Mouse (Mus musculus) forebrain, embryonic 15.5 days (tissue): ENCODE data around the gene Ostc. TPM values are rescaled to one million over a fixed set of nuclear protein-coding genes. Genes with fewer than 3 reads are reported as not detected.

ENCODE experiments used
- ATAC-seq: fragments of 200-750 bp; cut with Nextera tagmentation; replicated peaks from 2 replicates; pipeline ENCODE4 v1.8.0; 2017; ENCODE audit warnings: mild to moderate bottlenecking, moderate TSS enrichment, moderate library complexity
- H3K27ac ChIP-seq: fragments of 300-500 bp; sonication (generic); replicated peaks from 2 replicates; pipeline ENCODE4 v1.5.1; 2015; ENCODE audit warnings: mild to moderate bottlenecking, inconsistent platforms
- H3K27me3 ChIP-seq: fragments of 300-500 bp; sonication (generic); 2 replicates; pipeline ENCODE4 v1.6.1; 2015; ENCODE audit warnings: inconsistent platforms
- H3K36me3 ChIP-seq: fragments of 300-500 bp; sonication (generic); 2 replicates; pipeline ENCODE4 v1.6.1; 2015; ENCODE audit warnings: mild to moderate bottlenecking, inconsistent platforms
- H3K4me1 ChIP-seq: fragments of 300-500 bp; sonication (generic); 2 replicates; pipeline ENCODE4 v1.6.1; 2015; ENCODE audit warnings: inconsistent platforms
- H3K4me2 ChIP-seq: fragments of 300-500 bp; sonication (generic); replicated peaks from 2 replicates; pipeline ENCODE4 v1.6.1; 2015; ENCODE audit warnings: mild to moderate bottlenecking, inconsistent platforms
- H3K4me3 ChIP-seq: fragments of 300-500 bp; sonication (generic); 2 replicates; pipeline ENCODE4 v1.5.1; 2015; ENCODE audit warnings: mild to moderate bottlenecking, inconsistent platforms
- H3K9ac ChIP-seq: fragments of 300-500 bp; sonication (generic); replicated peaks from 2 replicates; pipeline ENCODE4 v1.6.1; 2015; ENCODE audit warnings: mild to moderate bottlenecking, inconsistent platforms
- H3K9me3 ChIP-seq: fragments of 300-500 bp; sonication (generic); 2 replicates; pipeline ENCODE4 v1.6.1; 2016; ENCODE audit warnings: inconsistent platforms
- WGBS: fragments of 180-500 bp; shearing (Covaris S2); methylation state at CpG from one replicate; pipeline ENCODE4 v1.1.7; 2015; ENCODE audit warnings: mixed read lengths; 5-methylcytosine and 5-hydroxymethylcytosine counted together
- polyA plus RNA-seq: library from polyadenylated mRNA; unstranded; fragments of >200 nt; fragmentation: Nextera tagmentation; extraction: Ambion mirVana; gene quantifications from 2 replicates; pipeline ENCODE4 v1.2.1, GENCODE M21; 2015

Ostc gene
- polyA plus RNA-seq, 1 experiment from 2014 or later = 237 TPM

- WGBS = 84% methylated on average over 4 of the region's 4 CpGs
- Histone ChIP-seq H3K27ac (no peak overlapping the region), H3K36me3 (peaks cover 52% of the 10 kb centered on the region), H3K9me3 (no peaks in the 10 kb centered on the region), H3K9ac (no peak overlapping the region), H3K4me2 (no peak overlapping the region), H3K4me3 (no peak overlapping the region), H3K4me1 (no peaks in the 10 kb centered on the region), H3K27me3 (no peaks in the 10 kb centered on the region)
- no peak for ATAC-seq
Measured at GRCm38 (mm10) chr3:130697622-130698021, 11.6 kb downstream of the Ostc start.

- Histone ChIP-seq H3K27me3 (no peaks in the 10 kb centered on the region), H3K4me2 (no peak overlapping the region), H3K9me3 (no peaks in the 10 kb centered on the region), H3K9ac (no peak overlapping the region), H3K4me1 (peaks cover 8% of the 10 kb centered on the region), H3K27ac (no peak overlapping the region), H3K4me3 (no peak overlapping the region), H3K36me3 (peaks cover 25% of the 10 kb centered on the region)
- 92% methylated on average over 7 of the region's 7 CpGs for WGBS
- ATAC-seq = no peak
Measured at GRCm38 (mm10) chr3:130694705-130695104, 14.5 kb downstream of the Ostc start.

- H3K27ac ChIP-seq = no peak overlapping the region
- no peak overlapping the region for H3K4me3 ChIP-seq
- no peaks in the 10 kb centered on the region for H3K9me3 ChIP-seq
- H3K36me3 ChIP-seq = peaks cover 20% of the 10 kb centered on the region
- H3K4me1 ChIP-seq = peaks cover 8% of the 10 kb centered on the region
- H3K9ac ChIP-seq = no peak overlapping the region
- ATAC-seq = no peak; the same call in 1 of the 2 replicates
- H3K4me2 ChIP-seq = no peak overlapping the region
- 58% methylated on average over 9 of the region's 9 CpGs for WGBS
- no peaks in the 10 kb centered on the region for H3K27me3 ChIP-seq
Measured at GRCm38 (mm10) chr3:130694041-130694593, 15.1 kb downstream of the Ostc start.

GRCm38 (mm10) chr3:130691596-130692170, 17.6 kb downstream of the Ostc start:
- Histone ChIP-seq H3K4me3 (peak overlapping the region; percentile 34), H3K36me3 (peaks cover 16% of the 10 kb centered on the region), H3K4me1 (peaks cover 8% of the 10 kb centered on the region), H3K4me2 (peak overlapping the region; percentile 53), H3K9me3 (no peaks in the 10 kb centered on the region), H3K27me3 (no peaks in the 10 kb centered on the region), H3K9ac (peak overlapping the region; percentile 36; the same call in 1 of the 2 replicates), H3K27ac (no peak overlapping the region)
- 52% methylated on average over 12 of the region's 12 CpGs for WGBS
- peak; percentile 28; the same call in 1 of the 2 replicates for ATAC-seq

- Histone ChIP-seq H3K9ac (peak overlapping the region; percentile 36; the same call in 1 of the 2 replicates), H3K4me1 (peaks cover 8% of the 10 kb centered on the region), H3K27ac (0 out of 2 replicates have a peak overlapping the region, but pooled peaks have one; percentile 17), H3K27me3 (no peaks in the 10 kb centered on the region), H3K36me3 (peaks cover 13% of the 10 kb centered on the region), H3K9me3 (no peaks in the 10 kb centered on the region), H3K4me2 (peak overlapping the region; percentile 53), H3K4me3 (peak overlapping the region; percentile 34)
- 13% methylated on average over 20 of the region's 20 CpGs for WGBS
- ATAC-seq = peak; percentile 51; the same call in 1 of the 2 replicates
Measured at GRCm38 (mm10) chr3:130690834-130691595, 18.2 kb downstream of the Ostc start.

GRCm38 (mm10) chr3:130689630-130690029, 19.6 kb downstream of the Ostc start:
- Histone ChIP-seq H3K9me3 (no peaks in the 10 kb centered on the region), H3K9ac (no peak overlapping the region), H3K36me3 (peaks cover 1% of the 10 kb centered on the region; the same call in 1 of the 2 replicates), H3K4me1 (peaks cover 8% of the 10 kb centered on the region), H3K27me3 (no peaks in the 10 kb centered on the region), H3K27ac (no peak overlapping the region), H3K4me2 (no peak overlapping the region), H3K4me3 (no peak overlapping the region)
- peak; percentile 59; the same call in 1 of the 2 replicates for ATAC-seq
- WGBS = 15% methylated on average over 12 of the region's 12 CpGs

GRCm38 (mm10) chr3:130687051-130687450, 22.2 kb downstream of the Ostc start:
- Histone ChIP-seq H3K9me3 (no peaks in the 10 kb centered on the region), H3K9ac (no peak overlapping the region), H3K4me3 (no peak overlapping the region), H3K27me3 (no peaks in the 10 kb centered on the region), H3K4me1 (peaks cover 8% of the 10 kb centered on the region), H3K4me2 (no peak overlapping the region), H3K36me3 (no peaks in the 10 kb centered on the region), H3K27ac (no peak overlapping the region)
- 92% methylated on average over 1 of the region's 1 CpGs for WGBS
- ATAC-seq = no peak

GRCm38 (mm10) chr3:130685014-130685366, 24.3 kb downstream of the Ostc start:
- Histone ChIP-seq H3K9me3 (no peaks in the 10 kb centered on the region), H3K9ac (no peak overlapping the region), H3K36me3 (no peaks in the 10 kb centered on the region), H3K27me3 (no peaks in the 10 kb centered on the region), H3K4me2 (no peak overlapping the region), H3K27ac (no peak overlapping the region), H3K4me3 (no peak overlapping the region), H3K4me1 (no peaks in the 10 kb centered on the region)
- no peak for ATAC-seq
- 84% methylated on average over 8 of the region's 8 CpGs for WGBS

GRCm38 (mm10) chr3:130684276-130685013, 24.8 kb downstream of the Ostc start:
- H3K27me3 ChIP-seq = no peaks in the 10 kb centered on the region
- H3K27ac ChIP-seq = no peak overlapping the region
- WGBS = 56% methylated on average over 9 of the region's 9 CpGs
- H3K36me3 ChIP-seq = no peaks in the 10 kb centered on the region
- no peak overlapping the region for H3K4me2 ChIP-seq
- ATAC-seq = no peak
- no peaks in the 10 kb centered on the region for H3K9me3 ChIP-seq
- H3K4me3 ChIP-seq = no peak overlapping the region
- H3K9ac ChIP-seq = no peak overlapping the region
- no peaks in the 10 kb centered on the region for H3K4me1 ChIP-seq

GRCm38 (mm10) chr3:130683836-130684235, 25.4 kb downstream of the Ostc start:
- WGBS = 76% methylated on average over 8 of the region's 8 CpGs
- no peaks in the 10 kb centered on the region for H3K9me3 ChIP-seq
- H3K4me2 ChIP-seq = no peak overlapping the region
- H3K4me1 ChIP-seq = no peaks in the 10 kb centered on the region
- no peak overlapping the region for H3K9ac ChIP-seq
- no peaks in the 10 kb centered on the region for H3K36me3 ChIP-seq
- no peak overlapping the region for H3K27ac ChIP-seq
- H3K27me3 ChIP-seq = no peaks in the 10 kb centered on the region
- no peak overlapping the region for H3K4me3 ChIP-seq
- ATAC-seq = no peak

GRCm38 (mm10) chr3:130682183-130682582, 27.1 kb downstream of the Ostc start:
- H3K27me3 ChIP-seq = no peaks in the 10 kb centered on the region
- 90% methylated on average over 9 of the region's 9 CpGs for WGBS
- no peak overlapping the region for H3K9ac ChIP-seq
- H3K4me1 ChIP-seq = no peaks in the 10 kb centered on the region
- no peak overlapping the region for H3K27ac ChIP-seq
- no peak overlapping the region for H3K4me2 ChIP-seq
- no peaks in the 10 kb centered on the region for H3K36me3 ChIP-seq
- ATAC-seq = no peak
- H3K9me3 ChIP-seq = no peaks in the 10 kb centered on the region
- no peak overlapping the region for H3K4me3 ChIP-seq

GRCm38 (mm10) chr3:130681226-130681625, 28.0 kb downstream of the Ostc start:
- Histone ChIP-seq H3K36me3 (no peaks in the 10 kb centered on the region), H3K4me1 (no peaks in the 10 kb centered on the region), H3K27me3 (no peaks in the 10 kb centered on the region), H3K4me2 (no peak overlapping the region), H3K9ac (no peak overlapping the region), H3K9me3 (no peaks in the 10 kb centered on the region), H3K4me3 (no peak overlapping the region), H3K27ac (no peak overlapping the region)
- 90% methylated on average over 2 of the region's 2 CpGs for WGBS
- no peak for ATAC-seq
